Mouse (Mus musculus): ENCODE results near the gene Gm13278. TPM values are rescaled to one million over a fixed set of nuclear protein-coding genes. Genes with fewer than 3 reads are reported as not detected.
"Not testable (repeated sequence)": the region's sequence is repeated elsewhere in the genome, so short reads cannot be mapped to it uniquely, and the experiment has no call there.

The Gm13278 gene
- polyA plus RNA-seq, 1 experiment from 2014 or later = not detected

GRCm38 (mm10) chr4:88762341-88762740, 29.0 kb upstream of the Gm13278 start:
- not testable (repeated sequence) for H3K27me3 ChIP-seq (replicated peaks); H3K4me1 ChIP-seq; H3K27ac ChIP-seq (replicated peaks); H3K9ac ChIP-seq (replicated peaks); H3K4me3 ChIP-seq (replicated peaks); ATAC-seq (ENCODE audit: low FRiP score); H3K36me3 ChIP-seq; H3K4me2 ChIP-seq; H3K9me3 ChIP-seq (replicated peaks)
- WGBS = 63% methylated on average over 9 of the region's 9 CpGs

GRCm38 (mm10) chr4:88763384-88764018, 27.8 kb upstream of the Gm13278 start:
- WGBS = 4% methylated on average over 28 of the region's 42 CpGs
- not testable (repeated sequence) for ATAC-seq (ENCODE audit: low FRiP score); H3K27me3 ChIP-seq (replicated peaks); H3K9me3 ChIP-seq (replicated peaks); H3K9ac ChIP-seq (replicated peaks); H3K4me1 ChIP-seq; H3K27ac ChIP-seq (replicated peaks); H3K36me3 ChIP-seq
- peak overlapping the region; percentile 38 for H3K4me3 ChIP-seq (replicated peaks)
- peak overlapping the region; percentile 62 for H3K4me2 ChIP-seq

- H3K4me1 ChIP-seq; H3K36me3 ChIP-seq; H3K4me2 ChIP-seq; H3K27me3 ChIP-seq (replicated peaks); ATAC-seq (ENCODE audit: low FRiP score); H3K4me3 ChIP-seq (replicated peaks); H3K27ac ChIP-seq (replicated peaks); H3K9me3 ChIP-seq (replicated peaks); H3K9ac ChIP-seq (replicated peaks): not testable (repeated sequence)
- no CpG with 5 or more reads among the region's 32 CpGs for WGBS
Measured at GRCm38 (mm10) chr4:88773534-88773933, 17.8 kb upstream of the Gm13278 start, which contains the start of gene Gm13290. Gene Gm13290, plus strand, starts transcription at chr4:88773834.

- not testable (repeated sequence) for H3K27me3 ChIP-seq (replicated peaks); H3K4me1 ChIP-seq; H3K9ac ChIP-seq (replicated peaks); H3K4me2 ChIP-seq; H3K27ac ChIP-seq (replicated peaks); ATAC-seq (ENCODE audit: low FRiP score); H3K9me3 ChIP-seq (replicated peaks); H3K4me3 ChIP-seq (replicated peaks); H3K36me3 ChIP-seq
- WGBS = no CpG with 5 or more reads among the region's 29 CpGs
Measured at GRCm38 (mm10) chr4:88776622-88777021, 14.7 kb upstream of the Gm13278 start, which contains the start of gene Gm13289. Gene Gm13289, plus strand, starts transcription at chr4:88776922.

GRCm38 (mm10) chr4:88779550-88779949, 11.8 kb upstream of the Gm13278 start, which contains the start of gene Gm13272:
Gene Gm13272, plus strand, starts transcription at chr4:88779850.
- not testable (repeated sequence) for ATAC-seq (ENCODE audit: low FRiP score)
- WGBS = no CpG with 5 or more reads among the region's 29 CpGs

GRCm38 (mm10) chr4:88780320-88780719, 11.0 kb upstream of the Gm13278 start:
- not testable (repeated sequence) for H3K4me1 ChIP-seq; H3K9me3 ChIP-seq (replicated peaks); H3K27me3 ChIP-seq (replicated peaks); H3K4me2 ChIP-seq; H3K4me3 ChIP-seq (replicated peaks); H3K36me3 ChIP-seq; H3K27ac ChIP-seq (replicated peaks); ATAC-seq (ENCODE audit: low FRiP score); H3K9ac ChIP-seq (replicated peaks)
- WGBS = 50% methylated on average over 15 of the region's 18 CpGs

More at GRCm38 (mm10) chr4:88779550-88779949, 11.8 kb upstream of the Gm13278 start, which contains the start of gene Gm13272:
- not testable (repeated sequence) for H3K4me3 ChIP-seq (replicated peaks); H3K9ac ChIP-seq (replicated peaks); H3K4me2 ChIP-seq; H3K36me3 ChIP-seq; H3K9me3 ChIP-seq (replicated peaks); H3K4me1 ChIP-seq; H3K27ac ChIP-seq (replicated peaks); H3K27me3 ChIP-seq (replicated peaks)

- not testable (repeated sequence) for H3K36me3 ChIP-seq; ATAC-seq (ENCODE audit: low FRiP score); H3K4me1 ChIP-seq; H3K27ac ChIP-seq (replicated peaks); H3K27me3 ChIP-seq (replicated peaks); H3K9ac ChIP-seq (replicated peaks); H3K9me3 ChIP-seq (replicated peaks)
- Histone ChIP-seq H3K4me3 (replicated peaks) (peak within 1 kb of the TSS; percentile 14; the same call in 1 of the 2 replicates), H3K4me2 (peak within 1 kb of the TSS; percentile 50)
- 32% methylated on average over 4 of the region's 7 CpGs for whole genome bisulfite sequencing
Measured at GRCm38 (mm10) chr4:88781831-88782230, 9.5 kb upstream of the Gm13278 start, which contains the start of gene Ifnz. Gene Ifnz, plus strand, starts transcription at chr4:88782131.

GRCm38 (mm10) chr4:88782335-88782734, 9.0 kb upstream of the Gm13278 start:
- H3K4me2 ChIP-seq = peak overlapping the region; percentile 50
- H3K27me3 ChIP-seq (replicated peaks); H3K36me3 ChIP-seq: not testable (repeated sequence)

GRCm38 (mm10) chr4:88785409-88785808, 5.9 kb upstream of the Gm13278 start, which contains the start of gene Gm13276:
Gene Gm13276, plus strand, starts transcription at chr4:88785709.
- not testable (repeated sequence) for H3K9me3 ChIP-seq (replicated peaks); H3K9ac ChIP-seq (replicated peaks); H3K4me3 ChIP-seq (replicated peaks); H3K36me3 ChIP-seq; H3K4me2 ChIP-seq; H3K4me1 ChIP-seq; H3K27me3 ChIP-seq (replicated peaks); H3K27ac ChIP-seq (replicated peaks); ATAC-seq (ENCODE audit: low FRiP score)
- no CpG with 5 or more reads among the region's 27 CpGs for WGBS

More at GRCm38 (mm10) chr4:88782335-88782734, 9.0 kb upstream of the Gm13278 start:
- not testable (repeated sequence) for H3K9me3 ChIP-seq (replicated peaks); H3K27ac ChIP-seq (replicated peaks); ATAC-seq (ENCODE audit: low FRiP score); H3K4me1 ChIP-seq; H3K9ac ChIP-seq (replicated peaks)
- 3% methylated on average over 3 of the region's 31 CpGs for WGBS
- peak overlapping the region; percentile 14; the same call in 1 of the 2 replicates for H3K4me3 ChIP-seq (replicated peaks)

- H3K27me3 ChIP-seq (replicated peaks); H3K9ac ChIP-seq (replicated peaks); H3K27ac ChIP-seq (replicated peaks); H3K9me3 ChIP-seq (replicated peaks); H3K36me3 ChIP-seq; H3K4me1 ChIP-seq; ATAC-seq (ENCODE audit: low FRiP score); H3K4me2 ChIP-seq; H3K4me3 ChIP-seq (replicated peaks): not testable (repeated sequence)
- 0% methylated on average over 1 of the region's 28 CpGs for WGBS
Measured at GRCm38 (mm10) chr4:88788402-88788801, 2.9 kb upstream of the Gm13278 start, which contains the start of gene Gm13277. Gene Gm13277, plus strand, starts transcription at chr4:88788632.

GRCm38 (mm10) chr4:88793936-88794675, 2.8 kb downstream of the Gm13278 start, which contains the start of gene Gm13275:
Gene Gm13275, plus strand, starts transcription at chr4:88794487.
- not testable (repeated sequence) for H3K27ac ChIP-seq (replicated peaks); H3K9me3 ChIP-seq (replicated peaks); ATAC-seq (ENCODE audit: low FRiP score); H3K4me3 ChIP-seq (replicated peaks); H3K4me2 ChIP-seq; H3K9ac ChIP-seq (replicated peaks); H3K36me3 ChIP-seq; H3K27me3 ChIP-seq (replicated peaks); H3K4me1 ChIP-seq
- WGBS = 0% methylated on average over 11 of the region's 52 CpGs

GRCm38 (mm10) chr4:88797097-88797496, 5.7 kb downstream of the Gm13278 start, which contains the start of gene Gm13279:
Gene Gm13279, plus strand, starts transcription at chr4:88797397.
- WGBS = no CpG with 5 or more reads among the region's 28 CpGs
- not testable (repeated sequence) for H3K27me3 ChIP-seq (replicated peaks); H3K9ac ChIP-seq (replicated peaks); H3K4me2 ChIP-seq; ATAC-seq (ENCODE audit: low FRiP score); H3K9me3 ChIP-seq (replicated peaks); H3K4me3 ChIP-seq (replicated peaks); H3K4me1 ChIP-seq; H3K36me3 ChIP-seq; H3K27ac ChIP-seq (replicated peaks)
